Mouse (Mus musculus) heart, postnatal 36 days (tissue): Measurements from ENCODE around the gene Tex264. TPM values are rescaled to one million over a fixed set of nuclear protein-coding genes. Genes with fewer than 3 reads are reported as not detected.
A peak's percentile ranks its signal among the peaks of the same experiment; 100 is the strongest.
"Not testable (repeated sequence)": the region's sequence is repeated elsewhere in the genome, so short reads cannot be mapped to it uniquely, and the experiment has no call there.

Source experiments
- DNase-seq, 2 experiments: peaks; one replicate each; pipeline ENCODE4 v3.0.0; 2021 to 2022
- intact Hi-C: fragments of 180-260 bp; cut with DNase I; formaldehyde crosslinking; loops from one replicate; pipeline ENCODE4 v1.15.1; 2025
- total RNA-seq, 2 experiments: library from RNA; stranded (reverse); gene quantifications; 2 replicates each; pipeline ENCODE4 v1.2.3; 2021

The Tex264 gene
- total RNA-seq, 2 experiments from 2014 or later: 45.8 to 48.8 TPM

GRCm38 (mm10) chr9:106664856-106665255 lies 20.9 kb downstream of the Tex264 start:
- no peak for DNase-seq
- intact Hi-C loops: no loop called here

- DNase-seq: no peak
- intact Hi-C loops: no loop called here
Observed at GRCm38 (mm10) chr9:106664433-106664832, 21.3 kb downstream of the Tex264 start.

DNA sequence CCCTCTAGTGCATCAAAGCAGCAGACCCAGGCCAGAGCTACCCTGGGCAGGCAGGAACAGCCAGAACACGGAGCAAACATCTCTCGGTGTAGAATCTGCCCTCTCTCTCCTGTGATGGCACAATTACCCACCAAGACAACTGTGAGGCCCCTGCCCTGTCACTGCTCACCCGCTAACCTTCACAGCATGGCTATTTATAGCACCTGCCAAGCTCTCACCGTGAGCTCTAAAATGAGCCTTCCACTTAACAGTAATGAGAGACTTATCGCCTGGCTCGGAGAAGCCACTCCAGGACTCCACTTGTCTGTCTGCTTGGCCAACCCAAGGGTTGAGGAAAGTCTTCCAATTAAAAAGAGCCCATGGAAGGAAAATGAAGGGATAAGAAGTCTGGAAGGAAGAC lies 22.5 kb downstream of the Tex264 start:
- intact Hi-C loops: no loop called here
- no peak for DNase-seq

GRCm38 (mm10) chr9:106659935-106660334 lies 25.8 kb downstream of the Tex264 start:
- no peak for DNase-seq
- intact Hi-C loops: no loop called here

DNA sequence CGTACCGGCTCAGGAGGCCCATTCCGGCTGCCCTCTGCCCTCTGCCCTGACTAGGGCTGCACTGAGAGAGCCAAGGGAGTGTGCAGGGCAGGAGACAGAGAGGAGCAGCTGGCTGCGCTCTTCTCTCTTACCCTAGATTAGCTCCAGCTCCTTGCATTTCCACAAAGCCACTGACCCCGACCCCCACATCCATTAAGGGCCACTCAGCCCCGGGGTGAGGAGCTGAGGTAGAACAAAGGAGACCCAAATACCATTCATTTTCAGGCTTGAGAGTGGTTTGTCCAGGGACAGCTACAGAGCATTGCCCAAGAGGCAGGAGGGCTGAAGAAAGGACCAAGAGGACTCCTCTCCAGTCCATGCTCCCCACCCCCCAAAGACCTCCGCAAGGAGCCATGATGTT lies 26.3 kb downstream of the Tex264 start:
- intact Hi-C loops: no loop called here
- DNase-seq: no peak

DNA sequence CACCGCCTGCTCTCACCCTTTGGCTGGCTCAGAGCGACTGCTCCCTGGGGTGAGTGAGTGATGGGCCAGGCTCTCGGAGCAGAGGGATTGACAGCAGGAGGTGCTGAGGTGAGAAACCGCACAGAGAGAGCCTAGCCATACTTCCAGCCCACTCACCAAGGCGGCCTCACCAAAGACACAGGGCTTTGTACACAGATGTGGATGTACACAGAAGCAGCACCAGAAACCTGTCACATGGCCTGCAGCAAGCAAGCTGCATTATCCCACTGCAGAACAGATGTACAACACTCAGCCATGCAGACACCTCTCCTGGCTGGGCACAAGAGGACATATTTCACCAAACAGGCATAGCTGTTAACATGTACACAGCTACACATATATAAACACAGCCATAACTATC lies 28.1 kb downstream of the Tex264 start:
- intact Hi-C loops: no loop called here
- no peak for DNase-seq

DNA sequence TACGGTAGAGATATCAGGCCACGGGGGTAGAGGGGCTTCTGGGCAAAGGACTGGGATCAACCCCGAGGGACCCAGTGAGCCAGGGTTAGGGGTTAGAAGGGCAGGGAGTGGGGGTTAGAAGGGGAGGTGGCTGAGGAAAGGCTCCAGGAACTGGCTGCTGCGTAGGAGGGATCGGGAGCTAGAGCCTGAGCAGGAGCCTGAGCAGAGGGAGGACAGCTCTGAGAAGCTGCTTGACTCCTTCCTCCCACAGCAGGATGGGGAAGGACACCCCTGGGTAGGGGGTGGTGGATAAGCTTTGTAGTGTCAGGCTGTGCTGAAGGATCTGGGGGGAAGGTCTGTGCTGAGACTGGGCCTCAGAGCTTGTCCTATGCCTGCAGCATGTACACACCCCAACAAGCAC lies 28.9 kb downstream of the Tex264 start:
- intact Hi-C loops: no loop called here
- DNase-seq: no peak

DNA sequence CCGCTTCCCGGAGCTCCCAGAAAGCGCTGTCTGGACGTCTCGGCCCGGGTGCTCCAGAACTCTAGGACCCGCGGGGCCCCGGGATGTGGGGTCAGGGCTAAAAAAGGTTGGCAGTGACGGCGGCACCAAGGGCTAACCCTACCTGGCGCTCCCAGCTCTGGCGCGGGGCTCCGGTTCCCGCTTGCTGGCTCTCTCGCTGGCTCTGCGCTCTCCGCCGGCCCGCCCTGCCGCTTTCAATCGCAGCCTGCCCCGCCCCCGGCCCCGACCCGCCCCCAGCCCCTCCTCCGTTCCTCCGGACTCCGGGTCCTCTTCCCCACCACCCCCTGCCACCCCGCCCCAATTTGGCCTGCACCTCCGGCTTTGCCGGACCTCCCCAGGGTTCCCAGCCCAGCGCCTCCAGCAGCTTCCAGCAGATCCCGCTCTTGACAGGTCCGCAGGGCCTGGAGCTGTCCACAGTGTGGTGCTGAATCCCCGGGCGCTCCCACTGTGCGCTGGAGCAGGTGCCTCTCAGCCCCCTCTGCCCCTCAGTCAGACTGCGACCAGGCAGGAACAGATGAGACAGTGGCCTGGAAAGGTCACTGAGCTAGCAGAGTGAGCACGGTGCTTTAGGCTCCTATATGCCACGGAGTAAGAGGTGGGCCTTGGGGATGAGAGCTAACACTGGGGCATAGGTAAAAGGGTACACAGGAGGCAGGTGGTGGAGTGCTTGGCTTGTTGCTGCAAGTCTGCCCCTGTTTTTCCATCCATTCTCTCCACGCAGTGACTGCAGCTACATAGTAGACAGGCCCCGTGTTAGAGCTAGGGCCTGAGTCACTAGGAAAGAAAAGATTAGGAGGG lies 29.6 kb downstream of the Tex264 start, which contains the start of gene Grm2:
TSS of gene Grm2 (minus strand) at position 199 of the 837 bp plus-strand sequence.
- DNase-seq: peak; percentile 57 to 71
- intact Hi-C loops: no loop called here

DNA sequence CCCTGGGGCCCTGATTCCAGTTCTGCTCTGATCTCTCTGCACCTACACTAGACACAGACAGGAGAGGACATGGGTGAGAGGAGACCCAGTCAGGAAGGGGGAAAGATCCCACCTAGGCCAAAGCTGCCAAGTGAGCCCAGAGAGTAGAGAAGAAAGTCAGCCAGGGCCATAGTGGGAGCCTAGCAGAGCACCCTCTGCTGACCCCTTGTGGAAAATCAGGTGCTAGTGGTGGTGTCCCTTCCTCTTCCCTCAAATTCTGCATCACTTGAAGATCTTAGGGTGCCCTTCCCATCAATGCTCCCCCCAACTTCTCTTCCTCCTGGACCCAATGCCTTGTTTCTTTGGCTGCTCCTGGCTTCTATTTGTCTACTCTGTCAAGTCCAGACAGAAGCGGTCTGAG lies 33.0 kb downstream of the Tex264 start:
- intact Hi-C loops: no loop called here

DNA sequence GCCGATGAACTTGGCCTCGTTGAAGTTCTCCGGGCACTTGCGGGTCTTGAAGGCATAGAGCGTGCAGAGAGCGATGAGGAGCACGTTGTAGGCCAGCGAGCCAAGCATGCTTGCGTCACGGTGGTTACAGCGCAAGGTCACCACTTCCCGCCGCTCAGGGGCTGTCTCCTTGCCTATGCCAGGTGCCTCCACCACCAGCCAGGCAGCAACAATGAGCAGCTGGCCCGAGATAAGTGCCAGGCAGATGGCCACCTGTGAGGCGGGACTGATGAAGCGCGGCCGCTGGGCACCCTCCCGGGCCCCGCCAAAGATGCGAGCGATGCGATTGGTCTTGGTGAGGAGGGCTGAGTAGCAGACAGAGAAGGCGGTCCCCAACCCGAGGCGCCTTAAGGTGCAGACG lies 38.5 kb downstream of the Tex264 start:
- DNase-seq: no peak
- intact Hi-C loops: no loop called here

More for the DNA sequence above, 33.0 kb downstream of the Tex264 start:
- no peak for DNase-seq

GRCm38 (mm10) chr9:106645684-106646271 lies 39.9 kb downstream of the Tex264 start:
- intact Hi-C loops: no loop called here
- no peak for DNase-seq

- no peak for DNase-seq
- intact Hi-C loops: no loop called here
Observed at GRCm38 (mm10) chr9:106643787-106644186, 41.9 kb downstream of the Tex264 start.

- intact Hi-C loops: no loop called here
- DNase-seq: peak; percentile 28 to 62
Observed at GRCm38 (mm10) chr9:106643128-106643527, 42.6 kb downstream of the Tex264 start.

GRCm38 (mm10) chr9:106641346-106641745 lies 44.4 kb downstream of the Tex264 start:
- no peak for DNase-seq
- intact Hi-C loops: no loop called here

DNA sequence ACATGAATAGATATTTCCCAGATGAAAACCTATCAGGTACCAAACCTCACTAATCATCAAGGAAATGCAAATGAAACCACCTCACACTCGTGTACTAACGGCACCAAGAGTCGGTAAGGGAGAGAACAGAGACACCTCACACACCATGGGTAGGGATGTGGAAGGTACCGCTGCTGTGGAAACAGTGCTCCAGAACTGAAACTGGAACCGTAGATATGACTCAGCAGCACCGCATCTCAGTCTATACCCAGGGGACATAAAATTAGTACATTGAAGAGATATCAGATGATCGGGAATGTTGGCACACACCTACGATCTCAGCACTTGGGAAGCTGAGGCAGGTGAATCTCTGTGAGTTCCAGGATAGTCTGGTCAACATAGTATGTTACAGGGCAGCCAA lies 47.6 kb downstream of the Tex264 start:
- no peak for DNase-seq

GRCm38 (mm10) chr9:106632185-106632584 lies 53.5 kb downstream of the Tex264 start:
- DNase-seq: no peak
- intact Hi-C loops: no loop called here

More for the DNA sequence above, 47.6 kb downstream of the Tex264 start:
- intact Hi-C loops: no loop called here

DNA sequence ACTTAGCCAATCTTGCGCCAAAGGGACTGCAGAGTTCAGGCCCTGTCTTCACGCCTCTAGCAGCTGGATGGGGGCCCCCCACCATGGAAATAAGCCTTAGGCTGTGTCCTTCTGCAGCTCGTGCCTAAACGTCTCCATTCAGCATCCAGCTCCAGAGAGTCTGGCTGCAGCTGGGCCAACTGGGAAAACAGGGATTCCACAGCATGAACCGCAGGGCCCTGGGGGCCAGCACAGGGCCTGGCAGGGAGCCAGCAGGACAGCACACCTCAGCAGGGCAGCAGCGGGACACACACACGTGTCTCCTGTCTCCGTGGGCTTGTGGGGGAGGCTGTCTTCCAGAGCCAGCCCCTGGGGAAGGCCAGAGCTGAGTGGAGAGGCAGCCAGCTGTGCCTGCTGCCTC lies 57.9 kb downstream of the Tex264 start:
- DNase-seq: not testable (repeated sequence)

GRCm38 (mm10) chr9:106626282-106626681 lies 59.4 kb downstream of the Tex264 start, which contains the start of gene Iqcf6:
Iqcf6 (plus strand) TSS chr9:106626582.
- DNase-seq: no peak
- intact Hi-C loops: no loop called here

More for the DNA sequence above, 57.9 kb downstream of the Tex264 start:
- intact Hi-C loops: not testable (repeated sequence)

DNA sequence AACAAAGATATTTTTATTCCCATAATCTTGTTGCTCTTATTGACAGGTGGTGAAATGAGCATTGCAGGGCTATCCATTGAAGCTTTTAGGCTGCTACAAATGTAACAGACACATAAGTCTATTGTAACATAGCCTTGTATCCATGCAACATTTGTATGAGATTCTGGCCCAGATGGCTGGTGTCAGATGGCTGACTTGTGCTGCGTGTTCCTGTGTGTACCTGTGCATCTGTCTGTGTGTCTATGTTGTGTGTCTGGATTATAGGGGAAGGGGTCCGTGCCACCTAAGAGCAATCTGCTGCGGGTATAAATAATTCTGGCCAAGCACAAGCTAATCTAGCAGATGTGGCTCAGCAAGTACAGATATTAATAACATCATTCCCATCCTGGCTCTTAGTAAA lies 68.2 kb downstream of the Tex264 start:
- intact Hi-C loops: no loop called here
- no peak for DNase-seq

- DNase-seq: no peak
- intact Hi-C loops: no loop called here
Observed at GRCm38 (mm10) chr9:106616306-106616705, 69.4 kb downstream of the Tex264 start.

GRCm38 (mm10) chr9:106614616-106615015 lies 71.1 kb downstream of the Tex264 start:
- intact Hi-C loops: no loop called here

DNA sequence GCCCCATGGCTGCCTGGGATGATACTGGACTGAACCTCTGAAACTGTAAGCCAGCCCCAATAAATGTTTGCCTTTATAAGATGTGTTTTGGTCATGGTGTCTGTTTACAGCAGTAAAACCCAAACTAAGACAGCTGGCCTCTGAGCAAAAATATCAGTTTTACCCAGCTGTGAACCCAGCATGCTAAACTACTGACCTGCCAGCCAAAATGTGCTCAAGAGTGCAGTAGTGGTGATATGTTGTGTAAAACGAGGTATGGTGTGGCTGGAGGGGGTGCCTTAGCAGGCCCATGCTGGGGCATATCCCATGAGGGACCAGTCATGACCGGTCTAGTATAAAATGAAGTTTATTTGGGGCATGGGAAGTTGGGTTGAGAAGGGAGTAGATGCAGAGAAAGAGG lies 71.8 kb downstream of the Tex264 start:
- DNase-seq: no peak
- intact Hi-C loops: no loop called here

More at GRCm38 (mm10) chr9:106614616-106615015, 71.1 kb downstream of the Tex264 start:
- no peak for DNase-seq
